15 mouse cellular contexts compared by ENCODE assay signal in the genomic region with DNA sequence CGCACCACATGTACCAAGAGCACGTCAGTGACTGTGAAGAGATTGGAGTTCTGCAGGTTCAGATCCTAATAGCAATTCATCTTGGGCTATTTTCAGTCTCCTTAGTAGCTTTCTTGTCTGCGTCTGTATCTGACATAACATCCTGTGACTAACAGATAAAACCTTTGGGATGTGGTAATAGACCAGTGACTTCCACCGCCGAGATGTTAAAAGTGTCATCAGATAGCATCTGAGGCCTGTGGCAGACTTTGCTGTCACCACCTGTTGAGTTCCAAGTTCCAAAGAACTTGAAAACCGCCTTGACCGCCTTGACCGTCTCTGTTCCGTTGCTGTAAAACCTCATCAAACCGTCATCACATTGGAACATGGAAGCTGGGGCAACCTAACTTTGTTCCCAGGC. TPM values are rescaled to one million over a fixed set of nuclear protein-coding genes. Genes with fewer than 3 reads are reported as not detected.
"Had no signal": no experiment of that assay in that cellular context is flagged by ENCODE, and none has a peak within 500 bp of the region (broad histone marks: within the 10 kb centered on the region; RNA-seq: fewer than 3 reads in every experiment).

No protein-coding gene starts in this region.

- H3K27ac ChIP-seq: kidney, postnatal 0 days; limb, embryonic 15.5 days; liver, embryonic 13.5 days; lung, embryonic 15.5 days; midbrain, embryonic 10.5 days; neural tube, embryonic 13.5 days; stomach, postnatal 0 days had no signal

- ATAC-seq: liver, postnatal 0 days had no signal

- DNase-seq: kidney, adult 11 months; kidney, adult 9 months; kidney, postnatal 36 days; liver, embryonic 13.5 days; liver, postnatal 0 days; midbrain, embryonic 14.5 days; right cerebral cortex, postnatal 14 days; thymus, postnatal 14 days had no signal

- H3K4me1 ChIP-seq: liver, embryonic 13.5 days had no signal

- H3K4me3 ChIP-seq: limb, embryonic 15.5 days; liver, embryonic 13.5 days; lung, embryonic 15.5 days; midbrain, embryonic 10.5 days; neural tube, embryonic 13.5 days had no signal

RNA-seq across cellular contexts. Expression of gene 4932438H23Rik, which starts 31.1 kb away (rescaled TPM):
- polyA plus RNA-seq: limb, embryonic 11.5 days; liver, embryonic 13.5 days; liver, postnatal 0 days; midbrain, embryonic 10.5 days had no signal
